Mouse (Mus musculus) kidney, embryonic 15.5 days (tissue): ENCODE data around the gene Cct5. TPM values are rescaled to one million over a fixed set of nuclear protein-coding genes. Genes with fewer than 3 reads are reported as not detected.

Source experiments
- ATAC-seq: fragments of 200-750 bp; cut with Nextera tagmentation; replicated peaks from 2 replicates; pipeline ENCODE4 v1.8.0; 2017; ENCODE audit warnings: moderate TSS enrichment; ENCODE audit not compliant: low FRiP score
- H3K27ac ChIP-seq: fragments of 300-500 bp; sonication (generic); 2 replicates; pipeline ENCODE4 v1.5.1; 2015; ENCODE audit warnings: mild to moderate bottlenecking, inconsistent platforms
- H3K27me3 ChIP-seq: fragments of 300-500 bp; sonication (generic); 2 replicates; pipeline ENCODE4 v1.6.1; 2015; ENCODE audit warnings: inconsistent platforms
- H3K36me3 ChIP-seq: fragments of 300-500 bp; sonication (generic); 2 replicates; pipeline ENCODE4 v1.6.1; 2015; ENCODE audit warnings: inconsistent platforms
- H3K4me1 ChIP-seq: fragments of 300-500 bp; sonication (generic); 2 replicates; pipeline ENCODE4 v1.6.1; 2015; ENCODE audit warnings: inconsistent platforms
- H3K4me2 ChIP-seq: fragments of 300-500 bp; sonication (generic); 2 replicates; pipeline ENCODE4 v1.6.1; 2015; ENCODE audit warnings: moderate library complexity, mild to moderate bottlenecking, inconsistent platforms
- H3K4me3 ChIP-seq: fragments of 300-500 bp; sonication (generic); replicated peaks from 2 replicates; pipeline ENCODE4 v1.5.1; 2015; ENCODE audit warnings: mild to moderate bottlenecking, inconsistent platforms
- H3K9ac ChIP-seq: fragments of 300-500 bp; sonication (generic); 2 replicates; pipeline ENCODE4 v1.6.1; 2015; ENCODE audit warnings: mild to moderate bottlenecking, inconsistent platforms
- H3K9me3 ChIP-seq: fragments of 300-500 bp; sonication (generic); replicated peaks from 2 replicates; pipeline ENCODE4 v1.6.1; 2016; ENCODE audit warnings: inconsistent platforms
- WGBS: fragments of 180-500 bp; shearing (Covaris S2); methylation state at CpG from one replicate; pipeline ENCODE4 v1.1.7; 2015; ENCODE audit warnings: mixed read lengths; 5-methylcytosine and 5-hydroxymethylcytosine counted together
- polyA plus RNA-seq: library from polyadenylated mRNA; unstranded; fragments of >200 nt; fragmentation: Nextera tagmentation; extraction: Ambion mirVana; gene quantifications from 2 replicates; pipeline ENCODE4 v1.2.1, GENCODE M21; 2015

The Cct5 gene
- polyA plus RNA-seq, 1 experiment from 2014 or later, result 580 TPM

DNA sequence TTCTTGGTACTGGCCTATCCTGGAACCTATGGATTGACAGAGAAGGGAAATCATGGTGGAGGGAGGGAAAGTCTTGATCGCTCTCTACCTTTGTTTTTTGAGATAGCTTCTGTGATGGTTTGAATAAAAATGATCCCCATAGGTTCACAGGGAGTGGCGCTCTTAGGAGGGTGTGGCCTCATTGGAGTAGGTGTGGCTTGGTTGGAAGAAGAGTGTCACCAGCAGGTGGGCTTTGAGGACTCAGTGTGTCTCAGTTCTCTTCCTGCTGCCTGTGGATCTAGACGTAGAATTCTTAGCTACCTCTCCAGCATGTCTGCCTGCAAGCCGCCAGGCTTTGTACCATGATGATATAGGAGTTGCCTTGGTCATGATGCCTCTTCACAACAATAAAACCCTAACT is 39.6 kb downstream of the Cct5 start:
- ATAC-seq, result no peak
- WGBS, result 96% methylated on average over 4 of the region's 4 CpGs
- H3K4me3 ChIP-seq, result no peak overlapping the region
- H3K4me2 ChIP-seq, result no peak overlapping the region
- no peak overlapping the region for H3K9ac ChIP-seq
- no peaks in the 10 kb centered on the region for H3K36me3 ChIP-seq
- no peak overlapping the region for H3K27ac ChIP-seq
- 0 out of 2 replicates have a peak, but pooled peaks cover 3% of the 10 kb centered on the region for H3K9me3 ChIP-seq
- no peaks in the 10 kb centered on the region for H3K27me3 ChIP-seq
- peaks cover 14% of the 10 kb centered on the region for H3K4me1 ChIP-seq

GRCm38 (mm10) chr15:31561390-31561789 is 40.2 kb downstream of the Cct5 start:
- H3K4me2 ChIP-seq, result no peak overlapping the region
- H3K4me1 ChIP-seq, result peaks cover 14% of the 10 kb centered on the region
- WGBS, result 83% methylated on average over 6 of the region's 6 CpGs
- H3K9me3 ChIP-seq, result 0 out of 2 replicates have a peak, but pooled peaks cover 3% of the 10 kb centered on the region
- H3K4me3 ChIP-seq, result no peak overlapping the region
- no peak overlapping the region for H3K27ac ChIP-seq
- H3K9ac ChIP-seq, result no peak overlapping the region
- no peaks in the 10 kb centered on the region for H3K36me3 ChIP-seq
- ATAC-seq, result no peak
- no peaks in the 10 kb centered on the region for H3K27me3 ChIP-seq

- H3K9me3 ChIP-seq, result 0 out of 2 replicates have a peak, but pooled peaks cover under 1% of the 10 kb centered on the region
- ATAC-seq, result no peak
- no peak overlapping the region for H3K4me2 ChIP-seq
- no peak overlapping the region for H3K4me3 ChIP-seq
- no peaks in the 10 kb centered on the region for H3K4me1 ChIP-seq
- no peaks in the 10 kb centered on the region for H3K27me3 ChIP-seq
- WGBS, result 73% methylated on average over 2 of the region's 2 CpGs
- H3K27ac ChIP-seq, result no peak overlapping the region
- H3K36me3 ChIP-seq, result no peaks in the 10 kb centered on the region
- no peak overlapping the region for H3K9ac ChIP-seq
These were observed 46.7 kb downstream of the Cct5 start for GRCm38 (mm10) chr15:31554855-31555254.

GRCm38 (mm10) chr15:31550381-31550780 is 51.2 kb downstream of the Cct5 start:
- Histone ChIP-seq H3K4me3 (no peak overlapping the region), H3K9me3 (no peaks in the 10 kb centered on the region), H3K4me1 (peaks cover 3% of the 10 kb centered on the region), H3K4me2 (no peak overlapping the region), H3K27ac (no peak overlapping the region), H3K36me3 (no peaks in the 10 kb centered on the region), H3K9ac (no peak overlapping the region), H3K27me3 (no peaks in the 10 kb centered on the region)
- WGBS, result 80% methylated on average over 4 of the region's 4 CpGs
- ATAC-seq, result no peak

DNA sequence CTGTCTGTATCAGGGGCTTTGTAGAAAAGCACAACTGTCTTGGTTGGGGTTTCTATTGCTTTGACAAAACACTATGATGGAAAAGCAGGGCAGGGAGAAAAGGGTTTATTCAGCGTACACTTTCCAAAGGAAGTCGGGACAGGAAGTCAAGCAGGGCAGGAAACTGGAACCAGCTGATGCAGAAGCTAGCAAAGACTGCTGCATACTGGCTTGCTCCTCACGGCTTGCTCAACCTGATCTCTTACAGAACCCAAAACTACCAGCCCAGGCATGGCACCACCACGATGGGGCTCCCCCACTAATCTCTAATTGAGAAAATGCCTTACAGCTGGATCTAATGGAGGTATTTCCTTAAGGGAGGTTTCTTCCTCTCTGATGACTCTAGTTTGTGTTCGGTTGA is 54.2 kb downstream of the Cct5 start:
- peaks cover 15% of the 10 kb centered on the region for H3K4me1 ChIP-seq
- H3K4me2 ChIP-seq, result no peak overlapping the region
- ATAC-seq, result no peak
- no peak overlapping the region for H3K4me3 ChIP-seq
- H3K36me3 ChIP-seq, result no peaks in the 10 kb centered on the region
- H3K9ac ChIP-seq, result no peak overlapping the region
- H3K27me3 ChIP-seq, result no peaks in the 10 kb centered on the region
- H3K27ac ChIP-seq, result no peak overlapping the region
- H3K9me3 ChIP-seq, result no peaks in the 10 kb centered on the region
- WGBS, result 74% methylated on average over 5 of the region's 5 CpGs

- Histone ChIP-seq H3K4me1 (peaks cover 24% of the 10 kb centered on the region), H3K27me3 (no peaks in the 10 kb centered on the region), H3K4me3 (no peak overlapping the region), H3K9ac (no peak overlapping the region), H3K36me3 (no peaks in the 10 kb centered on the region), H3K4me2 (no peak overlapping the region), H3K27ac (no peak overlapping the region), H3K9me3 (no peaks in the 10 kb centered on the region)
- ATAC-seq, result no peak
- 81% methylated on average over 6 of the region's 6 CpGs for WGBS
These were observed 55.3 kb downstream of the Cct5 start for GRCm38 (mm10) chr15:31546291-31546690.

- ATAC-seq, result no peak
These were observed 56.5 kb downstream of the Cct5 start for GRCm38 (mm10) chr15:31545058-31545457.

GRCm38 (mm10) chr15:31543246-31543645 is 58.4 kb downstream of the Cct5 start:
- no peak for ATAC-seq
- 18% methylated on average over 3 of the region's 3 CpGs for WGBS
- Histone ChIP-seq H3K27me3 (no peaks in the 10 kb centered on the region), H3K9ac (no peak overlapping the region), H3K4me2 (no peak overlapping the region), H3K4me3 (no peak overlapping the region), H3K36me3 (no peaks in the 10 kb centered on the region), H3K4me1 (peaks cover 34% of the 10 kb centered on the region), H3K9me3 (no peaks in the 10 kb centered on the region), H3K27ac (no peak overlapping the region)

More at GRCm38 (mm10) chr15:31545058-31545457, 56.5 kb downstream of the Cct5 start:
- Histone ChIP-seq H3K9ac (no peak overlapping the region), H3K4me1 (peaks cover 29% of the 10 kb centered on the region), H3K4me2 (no peak overlapping the region), H3K27ac (no peak overlapping the region), H3K36me3 (no peaks in the 10 kb centered on the region), H3K9me3 (no peaks in the 10 kb centered on the region), H3K4me3 (no peak overlapping the region), H3K27me3 (no peaks in the 10 kb centered on the region)
- WGBS, result 84% methylated on average over 1 of the region's 1 CpGs

DNA sequence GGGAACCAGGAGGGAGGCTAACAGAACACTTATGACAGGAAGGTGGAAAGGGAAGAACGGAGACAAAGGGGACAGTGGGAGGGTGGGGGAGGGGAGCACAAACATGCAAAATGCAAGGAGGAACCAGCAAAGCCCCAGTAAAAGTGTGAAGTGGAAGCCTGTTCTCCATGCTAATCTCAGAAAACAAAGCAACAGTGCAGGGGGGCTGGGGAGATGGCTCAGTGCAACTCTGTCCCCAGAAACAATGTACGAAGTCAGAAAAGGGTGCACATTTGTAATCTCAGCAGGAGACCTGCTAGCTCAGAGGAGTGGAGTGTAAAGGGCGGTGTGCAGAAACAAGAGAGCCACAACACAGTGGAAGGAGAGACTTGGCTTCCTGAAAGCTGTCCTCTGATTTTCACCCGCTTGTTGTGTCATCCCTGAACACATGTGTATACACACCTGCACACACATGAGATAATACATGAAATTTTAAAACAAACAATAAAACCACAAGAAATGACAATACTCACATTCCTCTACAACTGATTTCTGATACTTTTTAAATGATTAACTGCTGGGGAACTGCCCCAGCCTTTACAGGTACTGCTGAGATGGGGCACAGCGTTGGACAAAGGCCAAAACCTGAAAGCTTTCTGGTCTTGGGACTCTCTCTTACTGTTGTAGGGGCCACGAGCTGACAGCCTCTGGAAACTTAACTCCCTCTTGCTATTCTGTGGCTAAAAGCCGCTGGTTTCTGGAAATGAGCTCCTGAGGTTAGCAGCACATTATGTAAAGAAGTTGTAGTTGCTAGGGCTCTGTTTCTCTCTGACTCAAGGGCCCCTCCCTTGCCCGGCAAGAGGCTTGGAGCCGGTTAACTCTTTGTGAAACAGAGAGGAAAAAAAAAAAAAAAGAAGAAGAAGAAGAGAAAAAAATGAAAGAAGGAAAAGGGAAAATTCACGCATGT is 59.3 kb downstream of the Cct5 start:
- peak overlapping the region; percentile 69 for H3K27ac ChIP-seq
- no peak overlapping the region for H3K4me3 ChIP-seq
- H3K9me3 ChIP-seq, result no peaks in the 10 kb centered on the region
- 13% methylated on average over 10 of the region's 10 CpGs for WGBS
- H3K9ac ChIP-seq, result no peak overlapping the region
- ATAC-seq, result peak; percentile 76
- no peaks in the 10 kb centered on the region for H3K36me3 ChIP-seq
- H3K27me3 ChIP-seq, result no peaks in the 10 kb centered on the region
- H3K4me2 ChIP-seq, result peak overlapping the region; percentile 34
- H3K4me1 ChIP-seq, result peaks cover 34% of the 10 kb centered on the region

Other genes starting within 250 kb of the Cct5 start
- 6.2 and 6.5 TPM in 2 replicates for gene Ankrd33b, start 234.1 kb downstream of the Cct5 start, polyA plus RNA-seq
- gene Ropn1l, start 148.1 kb downstream of the Cct5 start, polyA plus RNA-seq, result 3.0 and 3.4 TPM in 2 replicates
- gene March6, start 70.8 kb downstream of the Cct5 start, polyA plus RNA-seq, result 31.5 and 32.6 TPM in 2 replicates
- 13.6 and 14.6 TPM in 2 replicates for gene Cmbl, start 36.4 kb downstream of the Cct5 start, polyA plus RNA-seq
- gene Fam173b, start within 50 bp of the Cct5 start, polyA plus RNA-seq, result 13.4 and 13.9 TPM in 2 replicates